Mouse (Mus musculus) erythroid progenitor cell, adult 5-6 weeks (primary cell): Measurements from ENCODE around the gene Espl1. TPM values are rescaled to one million over a fixed set of nuclear protein-coding genes. Genes with fewer than 3 reads are reported as not detected.

Source experiments
- ATAC-seq: replicated peaks from 2 replicates; pipeline ENCODE4 v1.8.0; 2016; ENCODE audit warnings: moderate number of reproducible peaks, mild to moderate bottlenecking, moderate TSS enrichment, inconsistent platforms; ENCODE audit not compliant: poor library complexity, low FRiP score, severe bottlenecking
- total RNA-seq, 2 experiments: library from RNA; stranded (forward) in 1 of 2; stranded (reverse) in 1 of 2; fragments of 150-400 nt in 1 of 2; fragments of 186-747, 209-891 nt in 1 of 2; gene quantifications; 2 replicates each; pipeline versions ENCODE4 v1.2.3 to v1.2.4; 2015 to 2017; ENCODE audit warnings: low replicate concordance in 2 of 2

Gene Espl1
- total RNA-seq, 2 experiments from 2014 or later = 127 to 158 TPM

DNA sequence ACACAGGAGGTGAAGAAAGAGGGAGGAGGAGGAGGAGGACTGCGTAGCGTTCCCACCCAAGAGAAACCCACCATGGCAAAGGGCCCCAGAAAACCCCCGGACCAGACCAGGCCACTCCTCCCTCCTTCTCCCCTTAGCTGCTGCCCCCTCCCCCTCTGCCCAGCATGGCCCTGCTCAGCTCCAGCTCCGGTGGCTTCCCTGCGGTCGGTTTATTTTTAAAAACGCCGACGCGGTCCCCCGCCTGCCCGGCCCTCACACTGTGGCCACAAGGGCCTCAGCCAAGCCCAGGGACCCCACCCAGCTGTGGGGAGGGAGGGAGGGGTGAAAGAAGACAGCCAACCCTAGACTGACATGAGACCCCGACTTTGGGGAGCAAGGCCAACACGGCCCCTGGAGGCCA, 66.6 kb downstream of the Espl1 start:
- ATAC-seq = no peak

DNA sequence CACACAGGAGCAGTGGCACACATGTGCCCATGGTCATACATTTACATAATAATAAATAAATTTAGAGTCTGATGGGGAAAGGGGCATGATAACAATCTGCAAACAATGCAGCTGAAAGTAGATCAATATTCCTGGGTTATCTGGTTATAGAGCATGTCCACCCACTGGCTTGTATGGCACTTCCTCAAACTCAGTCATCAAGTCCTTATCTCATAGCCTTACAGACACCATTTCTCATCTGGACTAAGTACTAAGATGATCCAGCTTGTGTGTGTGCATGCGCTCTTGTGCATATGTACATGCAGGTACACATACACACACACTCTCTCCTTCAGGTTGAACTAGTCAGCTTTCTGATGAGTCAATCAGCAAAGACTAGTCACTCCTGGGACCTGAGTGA, 68.6 kb downstream of the Espl1 start:
- ATAC-seq = no peak

DNA sequence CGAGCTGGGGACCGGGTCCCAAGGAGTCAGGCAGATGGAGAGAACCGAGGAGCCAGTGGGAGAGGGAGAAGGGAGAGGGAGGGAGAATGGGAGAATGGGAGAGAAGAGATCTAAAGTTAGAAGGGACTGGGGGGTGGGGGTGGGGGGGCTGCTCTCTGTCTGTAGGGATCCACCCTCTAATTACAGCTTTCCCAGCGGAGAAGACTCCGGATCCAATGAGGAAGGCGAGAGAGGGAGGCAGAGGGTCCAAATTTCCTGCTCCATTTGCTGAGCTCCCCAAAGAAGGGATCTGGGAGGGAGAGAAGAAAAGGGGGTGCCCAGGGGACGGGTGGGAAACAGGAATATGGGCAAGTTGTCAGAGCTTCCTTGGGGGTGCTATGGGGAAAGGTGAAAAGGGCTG, 70.2 kb downstream of the Espl1 start:
- no peak for ATAC-seq

DNA sequence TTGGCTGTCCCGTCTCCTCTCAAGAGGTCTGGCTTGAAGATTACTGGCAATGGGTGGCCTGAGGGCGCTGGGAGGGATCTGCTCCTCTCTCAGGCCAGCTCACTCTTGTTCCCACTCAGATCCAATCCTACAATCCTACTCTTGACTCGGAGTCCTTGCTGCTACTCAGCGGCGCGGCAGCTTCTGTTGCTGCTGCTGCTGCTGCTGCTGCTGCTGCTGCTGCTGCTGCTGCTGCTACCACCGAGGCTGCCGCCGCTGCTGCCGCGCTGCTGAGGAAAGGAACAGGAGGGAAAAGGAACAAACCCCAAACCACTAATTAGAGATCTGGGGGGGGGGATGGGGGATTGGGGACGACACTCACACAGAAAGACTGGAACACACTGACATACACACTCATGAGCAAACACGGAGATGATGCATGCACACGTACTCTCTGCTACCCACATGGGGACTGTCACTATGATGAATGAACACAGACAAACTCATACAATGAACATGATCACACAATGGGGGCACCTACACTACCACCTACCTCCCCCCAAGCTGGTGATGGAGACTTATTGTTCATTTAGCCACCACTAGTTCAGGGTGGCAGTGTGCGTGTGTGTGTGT, 70.8 kb downstream of the Espl1 start, which contains the start of gene Sp7:
Gene Sp7 (minus strand): TSS at position 450 of the 612 bp plus-strand sequence.
- no peak for ATAC-seq

DNA sequence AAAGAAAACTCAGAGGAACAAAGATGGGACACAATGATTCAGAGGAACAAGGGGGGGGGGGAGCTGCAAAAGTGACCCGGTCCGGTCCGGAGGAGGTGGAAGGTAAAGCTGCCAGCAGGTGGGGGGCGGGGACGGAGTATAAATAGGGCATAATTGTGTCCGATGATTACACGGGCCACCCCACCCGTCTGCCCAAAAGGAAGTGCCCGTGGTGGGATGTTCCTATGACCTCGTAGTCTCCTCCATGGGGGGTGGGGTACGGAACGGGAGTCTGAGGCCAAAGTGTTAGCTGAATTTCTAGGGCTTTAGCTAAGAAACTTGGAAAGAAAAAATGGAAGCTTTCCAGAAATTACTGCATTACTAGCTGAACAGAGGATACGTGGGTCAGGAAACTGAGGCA, 73.9 kb downstream of the Espl1 start:
- no peak for ATAC-seq

DNA sequence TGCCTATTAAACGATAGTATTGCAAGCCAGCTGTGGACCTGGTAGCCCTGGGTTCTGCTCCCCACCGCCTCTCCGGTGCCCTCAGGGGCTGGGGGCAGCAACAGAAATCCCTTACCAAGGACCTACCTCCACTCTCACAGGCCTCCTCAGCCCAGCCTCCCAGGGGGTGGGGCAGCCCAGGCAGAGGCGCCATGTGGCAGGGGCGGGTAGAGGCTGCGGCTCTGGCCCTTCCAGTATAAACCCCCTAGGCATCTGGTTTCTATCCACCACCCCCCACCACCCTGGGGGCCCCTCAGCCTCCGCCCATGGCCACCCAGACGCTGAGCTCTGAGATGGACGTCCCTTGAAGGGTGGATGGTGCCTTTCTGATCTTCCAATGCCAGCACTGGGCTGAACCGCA, 74.7 kb downstream of the Espl1 start:
- ATAC-seq = 0 out of 2 replicates have a peak, but pooled peaks have one; percentile 31

Other genes starting within 250 kb of the Espl1 start
- 34.2 and 49.9 TPM in 2 replicates for gene Eif4b, start 222.5 kb upstream of the Espl1 start, total RNA-seq (2015; ENCODE audit: low replicate concordance)
- gene Eif4b, start 222.5 kb upstream of the Espl1 start, total RNA-seq (2017; ENCODE audit: low replicate concordance) = 89.8 and 92.8 TPM in 2 replicates
- gene Tns2, start 195.9 kb upstream of the Espl1 start, total RNA-seq (2015; ENCODE audit: low replicate concordance) = 0.36 TPM in 1 of 2 replicates, not detected in the other
- gene Tns2, start 195.9 kb upstream of the Espl1 start, total RNA-seq (2017; ENCODE audit: low replicate concordance) = not detected in 2 replicates
- 2.5 and 5.4 TPM in 2 replicates for gene Spryd3, start 160.0 kb upstream of the Espl1 start, total RNA-seq (2015; ENCODE audit: low replicate concordance)
- 2.3 and 16.0 TPM in 2 replicates for gene Spryd3, start 160.0 kb upstream of the Espl1 start, total RNA-seq (2017; ENCODE audit: low replicate concordance)
- not detected in 2 replicates for gene Igfbp6, start 151.9 kb upstream of the Espl1 start, total RNA-seq (2015; ENCODE audit: low replicate concordance)
- gene Igfbp6, start 151.9 kb upstream of the Espl1 start, total RNA-seq (2017; ENCODE audit: low replicate concordance) = not detected in 2 replicates
- 1.1 and 5.0 TPM in 2 replicates for gene Soat2, start 145.7 kb upstream of the Espl1 start, total RNA-seq (2015; ENCODE audit: low replicate concordance)
- gene Soat2, start 145.7 kb upstream of the Espl1 start, total RNA-seq (2017; ENCODE audit: low replicate concordance) = 1.0 and 1.7 TPM in 2 replicates
- gene Zfp740, start 93.0 kb upstream of the Espl1 start, total RNA-seq (2015; ENCODE audit: low replicate concordance) = 25.2 and 33.5 TPM in 2 replicates
- 30.5 and 52.6 TPM in 2 replicates for gene Zfp740, start 93.0 kb upstream of the Espl1 start, total RNA-seq (2017; ENCODE audit: low replicate concordance)
- 8.3 and 23.9 TPM in 2 replicates for gene Csad, start 91.5 kb upstream of the Espl1 start, total RNA-seq (2015; ENCODE audit: low replicate concordance)
- gene Csad, start 91.5 kb upstream of the Espl1 start, total RNA-seq (2017; ENCODE audit: low replicate concordance) = 6.3 and 27.2 TPM in 2 replicates
- gene Itgb7, start 64.3 kb upstream of the Espl1 start, total RNA-seq (2015; ENCODE audit: low replicate concordance) = 26.0 and 32.1 TPM in 2 replicates
- 21.8 and 32.8 TPM in 2 replicates for gene Itgb7, start 64.3 kb upstream of the Espl1 start, total RNA-seq (2017; ENCODE audit: low replicate concordance)
- 4.6 and 9.4 TPM in 2 replicates for gene Rarg, start 38.7 kb upstream of the Espl1 start, total RNA-seq (2015; ENCODE audit: low replicate concordance)
- 2.6 and 3.6 TPM in 2 replicates for gene Rarg, start 38.7 kb upstream of the Espl1 start, total RNA-seq (2017; ENCODE audit: low replicate concordance)
- gene Gm9918, start 25.7 kb upstream of the Espl1 start, total RNA-seq (2015; ENCODE audit: low replicate concordance) = not detected in 2 replicates
- not detected in 2 replicates for gene Gm9918, start 25.7 kb upstream of the Espl1 start, total RNA-seq (2017; ENCODE audit: low replicate concordance)
- 8.8 and 19.1 TPM in 2 replicates for gene Mfsd5, start 16.8 kb upstream of the Espl1 start, total RNA-seq (2015; ENCODE audit: low replicate concordance)
- 3.1 and 5.1 TPM in 2 replicates for gene Mfsd5, start 16.8 kb upstream of the Espl1 start, total RNA-seq (2017; ENCODE audit: low replicate concordance)
- 121 and 130 TPM in 2 replicates for gene Pfdn5, start 29.9 kb downstream of the Espl1 start, total RNA-seq (2015; ENCODE audit: low replicate concordance)
- 68.3 and 116 TPM in 2 replicates for gene Pfdn5, start 29.9 kb downstream of the Espl1 start, total RNA-seq (2017; ENCODE audit: low replicate concordance)
- gene Myg1, start 35.4 kb downstream of the Espl1 start, total RNA-seq (2015; ENCODE audit: low replicate concordance) = 27.8 and 39.0 TPM in 2 replicates
- 16.2 and 29.7 TPM in 2 replicates for gene Myg1, start 35.4 kb downstream of the Espl1 start, total RNA-seq (2017; ENCODE audit: low replicate concordance)
- gene Aaas, start 54.5 kb downstream of the Espl1 start, total RNA-seq (2015; ENCODE audit: low replicate concordance) = 41.9 and 51.5 TPM in 2 replicates
- 18.2 and 49.8 TPM in 2 replicates for gene Aaas, start 54.5 kb downstream of the Espl1 start, total RNA-seq (2017; ENCODE audit: low replicate concordance)
- not detected in 2 replicates for gene Sp7, start 70.9 kb downstream of the Espl1 start, total RNA-seq (2015; ENCODE audit: low replicate concordance)
- not detected in 2 replicates for gene Sp7, start 70.9 kb downstream of the Espl1 start, total RNA-seq (2017; ENCODE audit: low replicate concordance)
- gene Sp1, start 109.9 kb downstream of the Espl1 start, total RNA-seq (2015; ENCODE audit: low replicate concordance) = 80.5 and 94.1 TPM in 2 replicates
- 70.4 and 79.1 TPM in 2 replicates for gene Sp1, start 109.9 kb downstream of the Espl1 start, total RNA-seq (2017; ENCODE audit: low replicate concordance)
- gene Amhr2, start 149.1 kb downstream of the Espl1 start, total RNA-seq (2015; ENCODE audit: low replicate concordance) = not detected in 2 replicates
- gene Amhr2, start 149.1 kb downstream of the Espl1 start, total RNA-seq (2017; ENCODE audit: low replicate concordance) = 3.6 TPM in 1 of 2 replicates, not detected in the other
- 45.4 and 56.6 TPM in 2 replicates for gene Prr13, start 162.8 kb downstream of the Espl1 start, total RNA-seq (2015; ENCODE audit: low replicate concordance)
- gene Prr13, start 162.8 kb downstream of the Espl1 start, total RNA-seq (2017; ENCODE audit: low replicate concordance) = 18.6 and 49.4 TPM in 2 replicates
- 405 and 484 TPM in 2 replicates for gene Pcbp2, start 174.3 kb downstream of the Espl1 start, total RNA-seq (2015; ENCODE audit: low replicate concordance)
- 185 and 238 TPM in 2 replicates for gene Pcbp2, start 174.3 kb downstream of the Espl1 start, total RNA-seq (2017; ENCODE audit: low replicate concordance)
- gene Gm10337, start 207.5 kb downstream of the Espl1 start, total RNA-seq (2015; ENCODE audit: low replicate concordance) = not detected in 2 replicates
- gene Gm10337, start 207.5 kb downstream of the Espl1 start, total RNA-seq (2017; ENCODE audit: low replicate concordance) = not detected in 2 replicates
- 0.72 TPM in 1 of 2 replicates, not detected in the other for gene Map3k12, start 220.8 kb downstream of the Espl1 start, total RNA-seq (2015; ENCODE audit: low replicate concordance)
- gene Map3k12, start 220.8 kb downstream of the Espl1 start, total RNA-seq (2017; ENCODE audit: low replicate concordance) = 2.6 TPM in 1 of 2 replicates, not detected in the other
- gene Tarbp2, start 221.9 kb downstream of the Espl1 start, total RNA-seq (2015; ENCODE audit: low replicate concordance) = 11.5 and 19.7 TPM in 2 replicates
- gene Tarbp2, start 221.9 kb downstream of the Espl1 start, total RNA-seq (2017; ENCODE audit: low replicate concordance) = 11.9 and 20.4 TPM in 2 replicates
- gene Npff, start 228.7 kb downstream of the Espl1 start, total RNA-seq (2015; ENCODE audit: low replicate concordance) = 9.2 and 12.6 TPM in 2 replicates
- 3.3 TPM in 1 of 2 replicates, not detected in the other for gene Npff, start 228.7 kb downstream of the Espl1 start, total RNA-seq (2017; ENCODE audit: low replicate concordance)